Mouse (Mus musculus) myocyte (in vitro differentiated cells): ENCODE results near the gene Zbtb40.

Source experiments
- CEBPB ChIP-seq: IDR thresholded peaks from 2 replicates; pipeline ENCODE4 v1.6.1; 2011; ENCODE audit warnings: mild to moderate bottlenecking, moderate library complexity; ENCODE audit not compliant: poor library complexity, insufficient read depth, severe bottlenecking
- E2F4 ChIP-seq: IDR thresholded peaks from one replicate; pipeline ENCODE4 v1.6.1; 2011; ENCODE audit warnings: mild to moderate bottlenecking, control low read depth, moderate library complexity; ENCODE audit not compliant: insufficient read depth
- MAX ChIP-seq: IDR thresholded peaks from one replicate; pipeline ENCODE4 v1.6.1; 2011; ENCODE audit warnings: low read depth, mild to moderate bottlenecking, control low read depth
- MYOD1 ChIP-seq, 3 experiments: IDR thresholded peaks; one replicate each; pipeline ENCODE4 v1.6.1; 2011; ENCODE audit warnings: control low read depth in 2 of 3, low read depth in 2 of 3, mild to moderate bottlenecking in 2 of 3, moderate library complexity in 1 of 3; ENCODE audit not compliant: insufficient read length in 2 of 3, control insufficient read depth in 1 of 3
- MYOG ChIP-seq, 3 experiments: IDR thresholded peaks; one replicate each; pipeline ENCODE4 v1.6.1; 2011; ENCODE audit warnings: control low read depth in 2 of 3, low read depth in 2 of 3, mild to moderate bottlenecking in 2 of 3; ENCODE audit not compliant: insufficient read length in 2 of 3, control insufficient read depth in 1 of 3, insufficient read depth in 1 of 3
- POLR2A ChIP-seq: IDR thresholded peaks from one replicate; pipeline ENCODE4 v1.6.1; 2011; ENCODE audit warnings: low read depth, mild to moderate bottlenecking, control low read depth, moderate library complexity; ENCODE audit not compliant: insufficient read length
- POLR2AphosphoS2 ChIP-seq: IDR thresholded peaks from one replicate; pipeline ENCODE4 v1.6.1; 2011; ENCODE audit warnings: low read depth, control low read depth; ENCODE audit not compliant: insufficient read length
- REST ChIP-seq: IDR thresholded peaks from one replicate; pipeline ENCODE4 v1.6.1; 2011; ENCODE audit warnings: mild to moderate bottlenecking, control low read depth, moderate library complexity; ENCODE audit not compliant: insufficient read depth, insufficient read length
- SRF ChIP-seq: IDR thresholded peaks from one replicate; pipeline ENCODE4 v1.6.1; 2011; ENCODE audit warnings: low read depth; ENCODE audit not compliant: control insufficient read depth, insufficient read length
- TCF3 ChIP-seq: IDR thresholded peaks from one replicate; pipeline ENCODE4 v1.6.1; 2011; ENCODE audit warnings: low read depth, control low read depth; ENCODE audit not compliant: insufficient read length
- USF1 ChIP-seq: IDR thresholded peaks from one replicate; pipeline ENCODE4 v1.6.1; 2011; ENCODE audit warnings: low read depth, mild to moderate bottlenecking, control low read depth, moderate library complexity

GRCm38 (mm10) chr4:136954562-136954961 is 94.0 kb downstream of the Zbtb40 start:
- TF ChIP-seq USF1 (no peak), POLR2A (no peak), CEBPB (no peak), E2F4 (no peak), POLR2AphosphoS2 (no peak), REST (no peak), MAX (no peak), SRF (no peak), MYOG (IDR thresholded peaks at IDR 0.05; ENCODE audit: control insufficient read depth in 1 of 3, insufficient read depth in 1 of 3, insufficient read length in 2 of 3, low read depth in 2 of 3) (no peak), MYOD1 (IDR thresholded peaks at IDR 0.05; ENCODE audit: control insufficient read depth in 1 of 3, insufficient read length in 2 of 3, low read depth in 2 of 3) (no peak), TCF3 (no peak)
